Mouse (Mus musculus): ENCODE data around the gene Clec12a. TPM values are rescaled to one million over a fixed set of nuclear protein-coding genes. Genes with fewer than 3 reads are reported as not detected.

Gene Clec12a
- total and polyA plus RNA-seq, 2 experiments from 2014 or later, result 0.33 TPM; not detected in 1

- Histone ChIP-seq H3K27ac (no peak overlapping the region; the same call in 1 of the 2 replicates), H3K4me3 (ENCODE audit: low read length) (no peak overlapping the region), H3K27me3 (ENCODE audit: insufficient read depth, low read length) (no peaks in the 10 kb centered on the region), H3K4me1 (ENCODE audit: insufficient read depth, low read length) (no peaks in the 10 kb centered on the region), H3K36me3 (ENCODE audit: insufficient read depth, low read length) (no peaks in the 10 kb centered on the region), H3K9me3 (ENCODE audit: low read length) (no peaks in the 10 kb centered on the region), H3K4me2 (ENCODE audit: low read depth, low read length) (no peak overlapping the region), H3K9ac (replicated peaks; ENCODE audit: low read length) (no peak overlapping the region)
- no peak for TF ChIP-seq CTCF (IDR thresholded peaks at IDR 0.05; ENCODE audit: low read depth)
- DNase-seq (ENCODE audit: low spot score) (no peak), ATAC-seq (no peak)
- 37% methylated on average over 2 of the region's 2 CpGs for WGBS
Measured at GRCm38 (mm10) chr6:129407324-129407723, 64.8 kb downstream of the Clec12a start.

- no peak within 1 kb of the TSS for H3K4me2 ChIP-seq (ENCODE audit: low read depth, low read length)
- no peak within 1 kb of the TSS for H3K27ac ChIP-seq
- H3K4me1 ChIP-seq (ENCODE audit: insufficient read depth, low read length), result no peaks in the 10 kb centered on the region
- H3K4me3 ChIP-seq (ENCODE audit: low read length), result no peak within 1 kb of the TSS
- no peaks in the 10 kb centered on the region for H3K36me3 ChIP-seq (ENCODE audit: insufficient read depth, low read length)
- no peaks in the 10 kb centered on the region for H3K9me3 ChIP-seq (ENCODE audit: low read length)
- DNase-seq (ENCODE audit: low spot score), result no peak
- TF ChIP-seq CTCF (IDR thresholded peaks at IDR 0.05; ENCODE audit: low read depth), result no peak
- 88% methylated on average over 2 of the region's 2 CpGs for WGBS
- no peak for ATAC-seq
- no peaks in the 10 kb centered on the region for H3K27me3 ChIP-seq (ENCODE audit: insufficient read depth, low read length)
- no peak within 1 kb of the TSS for H3K9ac ChIP-seq (replicated peaks; ENCODE audit: low read length)
Measured at GRCm38 (mm10) chr6:129408562-129408961, 66.1 kb downstream of the Clec12a start, which contains the start of gene Clec9a. Gene Clec9a, plus strand, starts transcription at chr6:129408862.

GRCm38 (mm10) chr6:129414177-129414576, 71.7 kb downstream of the Clec12a start:
- Histone ChIP-seq H3K36me3 (ENCODE audit: insufficient read depth, low read length) (no peaks in the 10 kb centered on the region), H3K27me3 (ENCODE audit: insufficient read depth, low read length) (no peaks in the 10 kb centered on the region), H3K27ac (no peak overlapping the region), H3K4me2 (ENCODE audit: low read depth, low read length) (no peak overlapping the region), H3K9ac (replicated peaks; ENCODE audit: low read length) (no peak overlapping the region), H3K4me1 (ENCODE audit: insufficient read depth, low read length) (no peaks in the 10 kb centered on the region), H3K9me3 (ENCODE audit: low read length) (no peaks in the 10 kb centered on the region), H3K4me3 (ENCODE audit: low read length) (no peak overlapping the region)
- no peak for DNase-seq (ENCODE audit: low spot score)
- WGBS, result 68% methylated on average over 1 of the region's 1 CpGs
- no peak for ATAC-seq
- no peak for TF ChIP-seq CTCF (IDR thresholded peaks at IDR 0.05; ENCODE audit: low read depth)

Other genes with a start within 250 kb of the Clec12a start
- not detected in 2 replicates for gene Clec2e, start 241.8 kb upstream of the Clec12a start, total RNA-seq (2014; rRNA removed)
- not detected in 2 replicates for gene Clec2e, start 241.8 kb upstream of the Clec12a start, polyA plus RNA-seq (2015; fragmentation: Nextera tagmentation; extraction: Ambion mirVana)
- 10.0 and 10.5 TPM in 2 replicates for gene Clec2d, start 162.1 kb upstream of the Clec12a start, total RNA-seq (2014; rRNA removed)
- gene Clec2d, start 162.1 kb upstream of the Clec12a start, polyA plus RNA-seq (2015; fragmentation: Nextera tagmentation; extraction: Ambion mirVana), result 0.24 TPM in 1 of 2 replicates, not detected in the other
- gene Cd69, start 67.3 kb upstream of the Clec12a start, total RNA-seq (2014; rRNA removed), result not detected in 2 replicates
- gene Cd69, start 67.3 kb upstream of the Clec12a start, polyA plus RNA-seq (2015; fragmentation: Nextera tagmentation; extraction: Ambion mirVana), result not detected in 2 replicates
- not detected in 2 replicates for gene 4922502D21Rik, start 10.9 kb upstream of the Clec12a start, total RNA-seq (2014; rRNA removed)
- not detected in 2 replicates for gene 4922502D21Rik, start 10.9 kb upstream of the Clec12a start, polyA plus RNA-seq (2015; fragmentation: Nextera tagmentation; extraction: Ambion mirVana)
- gene Clec12b, start 43.2 kb downstream of the Clec12a start, total RNA-seq (2014; rRNA removed), result 0.29 and 0.42 TPM in 2 replicates
- gene Clec12b, start 43.2 kb downstream of the Clec12a start, polyA plus RNA-seq (2015; fragmentation: Nextera tagmentation; extraction: Ambion mirVana), result 0.49 TPM in 2 replicates
- under 0.01 TPM in 1 of 2 replicates, not detected in the other for gene Clec1b, start 54.6 kb downstream of the Clec12a start, total RNA-seq (2014; rRNA removed)
- 0.38 and 0.47 TPM in 2 replicates for gene Clec1b, start 54.6 kb downstream of the Clec12a start, polyA plus RNA-seq (2015; fragmentation: Nextera tagmentation; extraction: Ambion mirVana)
- gene Clec9a, start 66.2 kb downstream of the Clec12a start, total RNA-seq (2014; rRNA removed), result not detected in 2 replicates
- 0.04 and 0.14 TPM in 2 replicates for gene Clec9a, start 66.2 kb downstream of the Clec12a start, polyA plus RNA-seq (2015; fragmentation: Nextera tagmentation; extraction: Ambion mirVana)
- 0.86 and 5.2 TPM in 2 replicates for gene Clec1a, start 109.3 kb downstream of the Clec12a start, total RNA-seq (2014; rRNA removed)
- gene Clec1a, start 109.3 kb downstream of the Clec12a start, polyA plus RNA-seq (2015; fragmentation: Nextera tagmentation; extraction: Ambion mirVana), result 2.4 and 3.4 TPM in 2 replicates
- not detected in 2 replicates for gene Olr1, start 164.5 kb downstream of the Clec12a start, total RNA-seq (2014; rRNA removed)
- 0.09 TPM in 1 of 2 replicates, not detected in the other for gene Olr1, start 164.5 kb downstream of the Clec12a start, polyA plus RNA-seq (2015; fragmentation: Nextera tagmentation; extraction: Ambion mirVana)
- gene Tmem52b, start 169.9 kb downstream of the Clec12a start, total RNA-seq (2014; rRNA removed), result 0.05 TPM in 1 of 2 replicates, not detected in the other
- gene Tmem52b, start 169.9 kb downstream of the Clec12a start, polyA plus RNA-seq (2015; fragmentation: Nextera tagmentation; extraction: Ambion mirVana), result not detected in 2 replicates
- gene Gabarapl1, start 190.5 kb downstream of the Clec12a start, total RNA-seq (2014; rRNA removed), result 272 and 286 TPM in 2 replicates
- gene Gabarapl1, start 190.5 kb downstream of the Clec12a start, polyA plus RNA-seq (2015; fragmentation: Nextera tagmentation; extraction: Ambion mirVana), result 272 and 274 TPM in 2 replicates
- not detected in 2 replicates for gene Klre1, start 235.2 kb downstream of the Clec12a start, total RNA-seq (2014; rRNA removed)
- gene Klre1, start 235.2 kb downstream of the Clec12a start, polyA plus RNA-seq (2015; fragmentation: Nextera tagmentation; extraction: Ambion mirVana), result 0.21 TPM in 1 of 2 replicates, not detected in the other
- not detected in 2 replicates for gene Klrd1, start 249.1 kb downstream of the Clec12a start, total RNA-seq (2014; rRNA removed)
- not detected in 2 replicates for gene Klrd1, start 249.1 kb downstream of the Clec12a start, polyA plus RNA-seq (2015; fragmentation: Nextera tagmentation; extraction: Ambion mirVana)

Data from hindbrain, postnatal 0 days (tissue).